Mouse (Mus musculus) testis, adult 10 weeks (tissue): Measurements from ENCODE around the gene Pnp2. TPM values are rescaled to one million over a fixed set of nuclear protein-coding genes. Genes with fewer than 3 reads are reported as not detected.

ENCODE experiments used
- polyA plus RNA-seq: library from polyadenylated mRNA; stranded (reverse); fragments of 350-450 nt; fragmentation: Illumina TruSeq; extraction: RNeasy Lipid Tissue Mini Kit (QIAGEN cat#74804); gene quantifications from one replicate; pipeline ENCODE4 v1.2.3, GENCODE M21; 2014; ENCODE audit warnings: low read depth, low replicate concordance

Pnp2 gene
- polyA plus RNA-seq = 5.4 TPM

DNA sequence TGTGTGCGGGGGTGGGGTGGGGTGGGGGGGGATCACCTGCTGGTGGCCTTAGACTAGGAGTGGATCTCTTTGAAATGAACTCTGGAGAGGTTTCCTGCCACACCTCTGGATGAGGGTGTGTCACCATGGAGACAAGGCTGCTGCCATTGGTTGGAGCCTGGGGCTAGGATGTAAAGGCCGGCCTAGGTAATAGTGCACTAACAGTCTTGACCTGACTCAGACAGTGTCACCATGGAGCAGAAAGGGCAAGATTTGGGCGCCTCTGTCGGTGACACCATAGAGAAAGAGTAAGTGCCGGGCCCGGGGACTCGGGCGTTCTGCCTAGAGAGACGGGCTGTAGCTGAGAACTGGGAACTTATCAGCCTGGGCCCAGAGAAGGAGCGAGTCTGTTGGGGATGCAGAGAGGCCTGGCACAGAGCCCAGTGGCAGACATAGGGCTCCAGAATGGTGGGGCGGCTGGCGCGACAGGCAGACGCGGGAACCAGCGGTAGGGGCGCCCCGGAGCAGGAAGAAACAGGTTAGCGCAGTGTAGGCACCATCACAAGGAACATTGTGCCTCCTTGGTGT is at the start of gene Pnp2:
Gene Pnp2 (plus strand): TSS at position 51 of the 567 bp plus-strand sequence.

DNA sequence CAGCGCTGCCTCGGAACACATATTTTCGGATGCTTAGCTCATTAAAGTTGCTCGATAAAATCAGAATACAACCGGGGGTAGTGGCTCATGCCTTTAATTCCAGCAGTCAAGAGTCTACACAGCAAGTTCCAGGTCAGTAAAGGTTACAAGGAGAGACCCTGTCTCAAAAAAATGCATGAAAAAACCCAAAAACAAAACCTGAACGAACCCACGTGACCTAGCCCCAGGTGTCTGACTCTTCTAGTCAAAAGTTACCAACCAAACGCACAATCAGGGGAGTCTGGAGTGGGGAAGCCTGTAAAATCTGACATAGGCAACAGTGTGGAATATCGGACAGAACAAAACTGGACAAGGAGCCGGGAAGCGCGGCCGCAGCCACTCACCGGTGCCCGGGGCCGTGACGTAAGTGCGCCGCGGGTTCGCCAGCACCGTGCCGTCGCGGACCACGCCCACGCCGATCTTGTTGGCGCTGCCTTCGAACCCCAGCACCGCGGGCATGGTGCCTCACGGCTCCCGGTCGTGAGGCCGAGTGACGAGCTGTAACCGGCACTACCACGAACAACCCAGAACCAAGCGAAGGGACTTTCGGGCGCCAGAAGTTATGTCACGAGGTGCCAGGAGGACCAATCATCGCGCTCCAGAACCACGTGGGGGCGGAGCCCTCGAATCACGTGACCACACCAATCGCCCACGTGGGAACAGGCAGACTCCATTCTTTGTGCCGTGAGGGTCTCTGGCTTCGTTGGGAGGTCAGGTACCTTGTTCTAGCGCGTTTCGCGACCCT is 31.3 kb upstream of the Pnp2 start, which contains the start of the genes Osgep and Apex1:
Gene Osgep (minus strand): TSS at position 613 of the 784 bp plus-strand sequence.
Gene Apex1 (plus strand): TSS at position 688 of the 784 bp plus-strand sequence.

DNA sequence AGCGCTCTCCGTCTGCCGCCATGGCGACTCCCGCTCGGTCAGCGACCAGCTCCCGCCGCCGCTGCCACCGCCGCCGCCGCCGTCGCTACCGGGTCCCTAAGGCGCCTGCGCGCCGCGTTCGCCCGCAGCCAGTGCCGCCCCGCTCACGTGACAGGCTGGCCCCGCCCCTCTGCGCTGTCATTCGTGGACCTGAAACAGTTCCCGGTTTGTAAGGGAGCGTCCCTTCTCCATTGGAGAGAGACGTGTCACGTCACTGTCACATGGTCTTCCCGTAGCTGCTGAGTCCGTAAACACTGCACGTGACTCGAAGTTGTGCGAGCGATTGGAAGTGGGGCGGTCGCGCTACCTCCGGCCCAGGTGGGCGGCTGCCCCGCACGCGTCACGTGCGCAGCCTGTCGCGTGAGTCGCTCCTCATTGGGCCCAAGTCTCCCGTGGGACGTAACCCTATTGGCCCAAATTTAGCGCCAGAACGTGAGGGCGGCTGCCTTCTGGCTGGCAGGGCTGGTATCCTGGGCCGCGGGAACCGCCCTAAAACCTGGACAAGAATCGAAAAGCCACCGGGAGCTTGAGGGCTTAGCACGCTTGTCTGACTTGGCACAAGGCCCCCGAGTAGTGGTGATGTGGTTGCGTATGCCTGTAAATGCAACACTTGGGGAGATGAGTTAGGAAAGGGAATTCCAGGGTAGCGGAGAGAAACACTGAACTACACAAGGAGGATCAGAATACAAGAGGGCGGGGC is 24.9 kb upstream of the Pnp2 start, which contains the start of the genes Pip4p1 and Pnp:
Gene Pip4p1 (minus strand): TSS at position 103 of the 739 bp plus-strand sequence.
Gene Pnp (plus strand): TSS at position 329 of the 739 bp plus-strand sequence.

DNA sequence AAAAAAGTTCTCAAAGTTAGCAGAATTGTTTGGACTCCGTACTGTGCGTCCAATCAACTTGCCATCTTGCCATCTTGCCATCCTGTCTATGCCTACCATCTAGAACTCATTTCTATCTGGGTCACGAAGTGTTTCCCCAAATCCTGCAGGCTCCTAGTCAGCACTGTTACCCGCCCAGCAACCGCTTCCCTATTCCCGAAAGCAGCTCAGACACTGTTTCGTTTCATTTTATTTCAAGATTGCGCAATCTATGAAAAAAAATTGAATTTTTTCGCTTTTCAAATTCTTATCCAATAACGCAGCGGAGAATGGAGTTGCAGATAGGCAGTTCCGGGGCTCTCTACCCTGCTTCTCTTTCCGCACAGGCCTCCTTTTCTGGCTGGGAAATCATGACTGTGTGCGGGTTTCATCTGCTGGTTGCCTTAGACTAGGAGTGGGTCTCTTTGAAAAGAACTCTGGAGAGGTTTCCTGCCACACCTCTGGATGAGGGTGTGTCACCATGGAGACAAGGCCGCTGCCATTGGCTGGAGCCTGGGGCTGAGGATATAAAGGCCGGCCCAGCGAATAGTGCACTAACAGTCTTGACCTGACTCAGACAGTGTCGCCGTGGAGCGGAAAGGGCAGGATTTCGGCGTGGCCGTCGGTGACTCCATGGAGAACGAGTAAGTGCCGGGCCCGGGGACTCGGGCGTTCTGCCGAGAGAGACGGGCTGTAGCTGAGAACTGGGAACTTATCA is 11.7 kb upstream of the Pnp2 start, which contains the start of gene Gm49342:
Gene Gm49342 (plus strand): TSS at position 586 of the 736 bp plus-strand sequence.

DNA sequence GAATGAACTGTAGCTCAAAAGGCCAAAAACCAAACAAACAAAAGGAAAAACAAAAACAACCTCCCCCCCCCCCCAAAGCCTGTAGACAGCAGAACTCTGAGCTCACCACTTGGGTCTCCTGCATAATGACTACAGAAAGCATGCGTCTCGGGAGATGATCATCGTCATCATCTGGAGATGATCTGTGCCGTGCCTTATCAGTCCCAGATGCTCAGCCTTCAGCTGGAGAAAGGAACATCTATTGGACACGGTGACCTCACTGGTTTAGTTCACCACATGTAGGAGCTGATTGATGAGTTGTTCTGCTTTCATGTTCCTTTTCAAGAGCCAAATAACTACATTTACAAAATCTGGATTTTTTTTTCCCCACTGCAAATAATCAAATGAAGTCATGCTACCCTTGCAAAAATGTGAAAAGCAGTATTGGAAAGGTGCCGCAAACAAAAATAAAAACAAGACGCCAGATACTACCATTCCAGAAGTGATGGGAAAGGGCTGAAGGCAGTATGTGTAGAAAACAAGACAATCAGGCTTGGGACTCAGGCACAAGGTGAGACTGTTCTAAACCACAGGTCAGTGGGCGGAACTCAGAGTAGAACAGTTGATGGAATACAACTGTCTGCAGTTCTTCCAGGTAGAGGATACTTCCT is 51.5 kb downstream of the Pnp2 start, which contains the start of gene Rnase10:
Gene Rnase10 (plus strand): TSS at position 600 of the 650 bp plus-strand sequence.

Other genes starting within 250 kb of the Pnp2 start
- gene Olfr748, start 248.6 kb upstream of the Pnp2 start, polyA plus RNA-seq = not detected
- gene Olfr749, start 210.9 kb upstream of the Pnp2 start, polyA plus RNA-seq = not detected
- 7.6 TPM for gene Ttc5, start 170.5 kb upstream of the Pnp2 start, polyA plus RNA-seq
- gene Ccnb1ip1, start 148.3 kb upstream of the Pnp2 start, polyA plus RNA-seq = 20.3 TPM
- gene Parp2, start 148.2 kb upstream of the Pnp2 start, polyA plus RNA-seq = 24.1 TPM
- gene Tep1, start 85.4 kb upstream of the Pnp2 start, polyA plus RNA-seq = 2.8 TPM
- gene Klhl33, start 58.5 kb upstream of the Pnp2 start, polyA plus RNA-seq = 0.06 TPM
- gene Osgep, start 31.1 kb upstream of the Pnp2 start, polyA plus RNA-seq = 12.3 TPM
- 20.7 TPM for gene Apex1, start 31.0 kb upstream of the Pnp2 start, polyA plus RNA-seq
- 17.5 TPM for gene Pip4p1, start 25.1 kb upstream of the Pnp2 start, polyA plus RNA-seq
- 6.9 TPM for gene Pnp, start 24.9 kb upstream of the Pnp2 start, polyA plus RNA-seq
- not detected for gene Gm49342, start 11.5 kb upstream of the Pnp2 start, polyA plus RNA-seq
- 8.1 TPM for gene Rnase10, start 51.8 kb downstream of the Pnp2 start, polyA plus RNA-seq
- gene Rnase9, start 85.9 kb downstream of the Pnp2 start, polyA plus RNA-seq = 2.0 TPM
- gene Rnase11, start 94.2 kb downstream of the Pnp2 start, polyA plus RNA-seq = 0.34 TPM
- 1.3 TPM for gene Rnase12, start 101.7 kb downstream of the Pnp2 start, polyA plus RNA-seq
- 0.29 TPM for gene Olfr750, start 118.4 kb downstream of the Pnp2 start, polyA plus RNA-seq
- gene Rnase4, start 135.1 kb downstream of the Pnp2 start, polyA plus RNA-seq = 18.4 TPM
- 0.56 TPM for gene Ang, start 135.2 kb downstream of the Pnp2 start, polyA plus RNA-seq
- gene Eddm3b, start 158.4 kb downstream of the Pnp2 start, polyA plus RNA-seq = 0.88 TPM
- 0.80 TPM for gene Rnase6, start 167.9 kb downstream of the Pnp2 start, polyA plus RNA-seq
- gene Rnase1, start 190.8 kb downstream of the Pnp2 start, polyA plus RNA-seq = not detected
- gene Rnase2b, start 206.3 kb downstream of the Pnp2 start, polyA plus RNA-seq = not detected
- gene Ang2, start 243.2 kb downstream of the Pnp2 start, polyA plus RNA-seq = not detected
- gene Ear14, start 247.4 kb downstream of the Pnp2 start, polyA plus RNA-seq = not detected